Mouse (Mus musculus) midbrain, postnatal 0 days (tissue): ENCODE data around the gene Plekhg5. TPM values are rescaled to one million over a fixed set of nuclear protein-coding genes. Genes with fewer than 3 reads are reported as not detected.

ENCODE experiments used
- ATAC-seq: fragments of 200-750 bp; cut with Nextera tagmentation; 2 replicates; pipeline ENCODE4 v1.8.0; 2017; ENCODE audit warnings: moderate number of reproducible peaks, mild to moderate bottlenecking, moderate TSS enrichment, moderate library complexity; ENCODE audit not compliant: low FRiP score
- DNase-seq: peaks from one replicate; pipeline ENCODE4 v3.0.0-alpha.2; 2015; ENCODE audit warnings: low spot score
- H3K27ac ChIP-seq: fragments of 300-500 bp; sonication (generic); 2 replicates; pipeline ENCODE4 v1.5.1; 2014; ENCODE audit warnings: low read depth, mild to moderate bottlenecking, low read length, mixed read lengths
- H3K27me3 ChIP-seq: fragments of 300-500 bp; sonication (generic); 2 replicates; pipeline ENCODE4 v1.6.1; 2014; ENCODE audit warnings: low read length, control low read depth, mixed read lengths; ENCODE audit not compliant: insufficient read depth
- H3K36me3 ChIP-seq: fragments of 300-500 bp; sonication (generic); 2 replicates; pipeline ENCODE4 v1.6.1; 2014; ENCODE audit warnings: low read length, control low read depth, mixed read lengths; ENCODE audit not compliant: insufficient read depth
- H3K4me1 ChIP-seq: fragments of 300-500 bp; sonication (generic); 2 replicates; pipeline ENCODE4 v1.6.1; 2014; ENCODE audit warnings: mild to moderate bottlenecking, control low read depth, antibody characterized with exemption, low read length, mixed read lengths; ENCODE audit not compliant: insufficient read depth
- H3K4me2 ChIP-seq: fragments of 300-500 bp; sonication (generic); 2 replicates; pipeline ENCODE4 v1.6.1; 2014; ENCODE audit warnings: low read depth, mild to moderate bottlenecking, low read length, mixed read lengths; ENCODE audit not compliant: poor library complexity, severe bottlenecking
- H3K4me3 ChIP-seq: fragments of 300-500 bp; sonication (generic); 2 replicates; pipeline ENCODE4 v1.5.1; 2014; ENCODE audit warnings: low read depth, mild to moderate bottlenecking, low read length, moderate library complexity
- H3K9ac ChIP-seq: fragments of 300-500 bp; sonication (generic); replicated peaks from 2 replicates; pipeline ENCODE4 v1.6.1; 2014; ENCODE audit warnings: mild to moderate bottlenecking, low read length, moderate library complexity, mixed read lengths; ENCODE audit not compliant: poor library complexity, severe bottlenecking
- H3K9me3 ChIP-seq: fragments of 300-500 bp; sonication (generic); 2 replicates; pipeline ENCODE4 v1.6.1; 2016; ENCODE audit warnings: low read length, control low read depth
- CTCF ChIP-seq: IDR thresholded peaks from 2 replicates; pipeline ENCODE4 v1.5.1; 2016; ENCODE audit warnings: antibody characterized with exemption, mild to moderate bottlenecking
- WGBS: fragments of 180-500 bp; shearing (Covaris S2); extraction: QIAGEN DNeasy Blood & Tissue Kit; methylation state at CpG from one replicate; pipeline ENCODE4 v1.1.7; 2014; 5-methylcytosine and 5-hydroxymethylcytosine counted together
- polyA plus RNA-seq: library from polyadenylated mRNA; unstranded; fragments of >200 nt; fragmentation: Nextera tagmentation; extraction: Ambion mirVana; gene quantifications from 2 replicates; pipeline ENCODE4 v1.2.1, GENCODE M21; 2015
- total RNA-seq: library from RNA; depleted of rRNA; stranded (reverse); fragments of >200 nt; gene quantifications from 2 replicates; pipeline ENCODE4 v1.2.3, GENCODE M21; 2014

Gene Plekhg5
- total and polyA plus RNA-seq, 2 experiments from 2014 or later: 13.0 to 33.5 TPM

- WGBS: under 1% methylated on average over 65 of the region's 86 CpGs
- DNase-seq: peak; percentile 87
- H3K27ac ChIP-seq: peak within 1 kb of the TSS; percentile 43
Observed at GRCm38 (mm10) chr4:152038985-152039830, 33.1 kb upstream of the Plekhg5 start, which contains the start of gene Nol9. TSS of gene Nol9 (plus strand) at chr4:152039321.

GRCm38 (mm10) chr4:152039831-152040310 lies 32.4 kb upstream of the Plekhg5 start:
- no peaks in the 10 kb centered on the region for H3K27me3 ChIP-seq
- TF ChIP-seq CTCF: no peak
- WGBS: 4% methylated on average over 25 of the region's 25 CpGs
- H3K9ac ChIP-seq: peak overlapping the region; percentile 84
- peaks cover 27% of the 10 kb centered on the region for H3K36me3 ChIP-seq
- DNase-seq: no peak
- H3K27ac ChIP-seq: no peak overlapping the region
- ATAC-seq: no peak
- peaks cover 10% of the 10 kb centered on the region for H3K4me1 ChIP-seq
- peak overlapping the region; percentile 74 for H3K4me2 ChIP-seq
- H3K9me3 ChIP-seq: no peaks in the 10 kb centered on the region
- H3K4me3 ChIP-seq: peak overlapping the region; percentile 85

More at GRCm38 (mm10) chr4:152038985-152039830, 33.1 kb upstream of the Plekhg5 start, which contains the start of gene Nol9:
- peaks cover 10% of the 10 kb centered on the region for H3K4me1 ChIP-seq
- H3K27me3 ChIP-seq: no peaks in the 10 kb centered on the region
- peak; percentile 90 for ATAC-seq
- H3K4me3 ChIP-seq: peak within 1 kb of the TSS; percentile 85
- H3K9me3 ChIP-seq: no peaks in the 10 kb centered on the region
- peak; percentile 94 for TF ChIP-seq CTCF
- peak within 1 kb of the TSS; percentile 74 for H3K4me2 ChIP-seq
- H3K9ac ChIP-seq: peak within 1 kb of the TSS; percentile 84
- H3K36me3 ChIP-seq: peaks cover 21% of the 10 kb centered on the region

- DNase-seq (no peak), ATAC-seq (no peak)
- H3K9me3 ChIP-seq: no peaks in the 10 kb centered on the region
- no peaks in the 10 kb centered on the region for H3K27me3 ChIP-seq
- H3K9ac ChIP-seq: no peak overlapping the region
- H3K27ac ChIP-seq: no peak overlapping the region
- WGBS: 97% methylated on average over 22 of the region's 22 CpGs
- H3K36me3 ChIP-seq: peaks cover 40% of the 10 kb centered on the region
- no peak for TF ChIP-seq CTCF
- no peak overlapping the region for H3K4me3 ChIP-seq
- peaks cover 10% of the 10 kb centered on the region for H3K4me1 ChIP-seq
- no peak overlapping the region for H3K4me2 ChIP-seq
Observed at GRCm38 (mm10) chr4:152041924-152042641, 30.2 kb upstream of the Plekhg5 start.

- no peak overlapping the region for H3K4me3 ChIP-seq
Observed at GRCm38 (mm10) chr4:152043171-152043570, 29.1 kb upstream of the Plekhg5 start.

GRCm38 (mm10) chr4:152044609-152045008 lies 27.7 kb upstream of the Plekhg5 start:
- Histone ChIP-seq H3K9me3 (no peaks in the 10 kb centered on the region), H3K9ac (no peak overlapping the region), H3K27ac (no peak overlapping the region), H3K36me3 (peaks cover 47% of the 10 kb centered on the region), H3K4me3 (no peak overlapping the region), H3K4me1 (peaks cover 7% of the 10 kb centered on the region), H3K4me2 (no peak overlapping the region), H3K27me3 (no peaks in the 10 kb centered on the region)
- WGBS: 81% methylated on average over 6 of the region's 6 CpGs
- DNase-seq: no peak
- no peak for TF ChIP-seq CTCF
- ATAC-seq: no peak

More at GRCm38 (mm10) chr4:152043171-152043570, 29.1 kb upstream of the Plekhg5 start:
- WGBS: 86% methylated on average over 3 of the region's 3 CpGs
- Histone ChIP-seq H3K27ac (no peak overlapping the region), H3K9ac (no peak overlapping the region), H3K27me3 (no peaks in the 10 kb centered on the region), H3K4me1 (peaks cover 10% of the 10 kb centered on the region), H3K36me3 (peaks cover 47% of the 10 kb centered on the region), H3K4me2 (no peak overlapping the region), H3K9me3 (no peaks in the 10 kb centered on the region)
- ATAC-seq (no peak), DNase-seq (no peak)
- TF ChIP-seq CTCF: no peak
